Mouse (Mus musculus): Measurements from ENCODE around the gene Dus3l. TPM values are rescaled to one million over a fixed set of nuclear protein-coding genes. Genes with fewer than 3 reads are reported as not detected.

Dus3l gene
- polyA plus RNA-seq, 1 experiment from 2014 or later = 46.7 TPM

GRCm38 (mm10) chr17:56802065-56802464 lies 37.5 kb downstream of the Dus3l start:
- no peak for ATAC-seq (ENCODE audit: insufficient number of reproducible peaks, insufficient read depth, low FRiP score, low TSS enrichment, low read depth)

GRCm38 (mm10) chr17:56804952-56805351 lies 40.4 kb downstream of the Dus3l start:
- ATAC-seq (ENCODE audit: insufficient number of reproducible peaks, insufficient read depth, low FRiP score, low TSS enrichment, low read depth) = no peak

More at GRCm38 (mm10) chr17:56802065-56802464, 37.5 kb downstream of the Dus3l start:
- no peak overlapping the region for H3K9ac ChIP-seq (replicated peaks)
- H3K27ac ChIP-seq = no peak overlapping the region
- H3K27me3 ChIP-seq = no peaks in the 10 kb centered on the region
- peaks cover 6% of the 10 kb centered on the region; the same call in 1 of the 2 replicates for H3K36me3 ChIP-seq
- H3K4me3 ChIP-seq (replicated peaks) = no peak overlapping the region
- WGBS = 69% methylated on average over 8 of the region's 8 CpGs
- no peak overlapping the region for H3K4me2 ChIP-seq
- H3K4me1 ChIP-seq (replicated peaks) = no peaks in the 10 kb centered on the region
- no peaks in the 10 kb centered on the region for H3K9me3 ChIP-seq

GRCm38 (mm10) chr17:56805784-56806183 lies 41.2 kb downstream of the Dus3l start:
- H3K27me3 ChIP-seq = peaks cover 10% of the 10 kb centered on the region
- H3K4me3 ChIP-seq (replicated peaks) = no peak overlapping the region
- no peak overlapping the region for H3K4me2 ChIP-seq
- peak overlapping the region; percentile 27; the same call in 1 of the 2 replicates for H3K9ac ChIP-seq (replicated peaks)
- no peak for ATAC-seq (ENCODE audit: insufficient number of reproducible peaks, insufficient read depth, low FRiP score, low TSS enrichment, low read depth)
- H3K4me1 ChIP-seq (replicated peaks) = peaks cover 11% of the 10 kb centered on the region
- peaks cover 6% of the 10 kb centered on the region; the same call in 1 of the 2 replicates for H3K36me3 ChIP-seq
- 65% methylated on average over 1 of the region's 1 CpGs for WGBS
- no peak overlapping the region for H3K27ac ChIP-seq
- H3K9me3 ChIP-seq = no peaks in the 10 kb centered on the region

More at GRCm38 (mm10) chr17:56804952-56805351, 40.4 kb downstream of the Dus3l start:
- H3K27ac ChIP-seq = no peak overlapping the region
- H3K4me1 ChIP-seq (replicated peaks) = peaks cover 3% of the 10 kb centered on the region
- peaks cover 6% of the 10 kb centered on the region; the same call in 1 of the 2 replicates for H3K36me3 ChIP-seq
- no peak overlapping the region for H3K9ac ChIP-seq (replicated peaks)
- no peak overlapping the region for H3K4me3 ChIP-seq (replicated peaks)
- H3K4me2 ChIP-seq = no peak overlapping the region
- WGBS = 89% methylated on average over 5 of the region's 5 CpGs
- peaks cover 10% of the 10 kb centered on the region for H3K27me3 ChIP-seq
- H3K9me3 ChIP-seq = no peaks in the 10 kb centered on the region

DNA sequence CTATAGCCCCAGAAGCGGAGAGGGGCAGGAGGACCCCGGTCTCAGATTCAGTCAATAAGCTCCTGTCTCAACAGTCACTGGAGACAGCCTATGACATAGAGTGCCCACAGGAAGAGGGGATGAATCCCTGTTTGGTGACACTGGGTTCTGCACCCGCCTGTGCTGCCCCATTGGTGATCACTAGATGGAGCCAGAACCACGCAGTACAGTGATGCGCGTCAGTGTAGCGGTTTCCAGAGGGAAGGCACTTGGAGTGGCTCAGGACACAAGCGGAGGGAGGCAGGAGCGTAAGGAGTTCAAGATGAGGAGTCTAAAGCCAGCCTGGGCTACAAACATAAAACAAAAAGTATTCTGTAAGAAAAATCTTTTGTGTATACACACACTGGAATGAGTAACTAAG lies 44.0 kb downstream of the Dus3l start:
- peak; percentile 67 for ATAC-seq (ENCODE audit: insufficient number of reproducible peaks, insufficient read depth, low FRiP score, low TSS enrichment, low read depth)
- no peak overlapping the region for H3K4me3 ChIP-seq (replicated peaks)

DNA sequence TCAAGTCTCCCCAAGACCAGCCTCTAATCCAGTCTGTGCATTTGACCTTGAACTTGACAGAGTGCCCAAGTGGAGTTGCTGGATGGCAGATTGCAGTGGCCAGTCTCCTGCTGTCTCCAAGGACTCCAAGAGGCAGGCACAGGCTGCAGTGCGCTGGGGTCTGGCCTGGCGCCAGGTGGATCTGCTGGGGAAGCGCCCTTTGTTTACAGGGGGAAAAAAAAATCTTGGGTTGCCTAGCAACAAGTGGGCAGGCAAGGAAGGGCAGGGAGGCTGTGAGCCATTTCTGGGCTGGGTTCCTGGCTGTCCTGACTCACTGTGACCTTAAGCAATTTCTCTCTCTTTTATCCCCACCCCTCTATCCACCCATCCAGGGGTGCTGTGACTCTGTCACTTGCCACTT lies 45.7 kb downstream of the Dus3l start:
- H3K27ac ChIP-seq = no peak overlapping the region
- H3K27me3 ChIP-seq = peaks cover 10% of the 10 kb centered on the region
- ATAC-seq (ENCODE audit: insufficient number of reproducible peaks, insufficient read depth, low FRiP score, low TSS enrichment, low read depth) = no peak
- no peak overlapping the region for H3K4me3 ChIP-seq (replicated peaks)
- no peaks in the 10 kb centered on the region for H3K9me3 ChIP-seq
- H3K4me1 ChIP-seq (replicated peaks) = peaks cover 21% of the 10 kb centered on the region
- H3K36me3 ChIP-seq = no peaks in the 10 kb centered on the region
- H3K4me2 ChIP-seq = no peak overlapping the region
- H3K9ac ChIP-seq (replicated peaks) = no peak overlapping the region; the same call in 1 of the 2 replicates
- 2% methylated on average over 3 of the region's 3 CpGs for WGBS

More for the DNA sequence above, 44.0 kb downstream of the Dus3l start:
- Histone ChIP-seq H3K4me2 (no peak overlapping the region), H3K9ac (replicated peaks) (0 out of 2 replicates have a peak overlapping the region, but pooled peaks have one; percentile 12), H3K27ac (no peak overlapping the region), H3K27me3 (peaks cover 10% of the 10 kb centered on the region), H3K36me3 (no peaks in the 10 kb centered on the region), H3K4me1 (replicated peaks) (peaks cover 12% of the 10 kb centered on the region), H3K9me3 (no peaks in the 10 kb centered on the region)
- WGBS = 10% methylated on average over 9 of the region's 9 CpGs

- Histone ChIP-seq H3K36me3 (no peaks in the 10 kb centered on the region), H3K27ac (no peak overlapping the region), H3K4me2 (no peak overlapping the region), H3K27me3 (peaks cover 4% of the 10 kb centered on the region; the same call in 1 of the 2 replicates), H3K9me3 (no peaks in the 10 kb centered on the region), H3K4me1 (replicated peaks) (peaks cover 21% of the 10 kb centered on the region), H3K9ac (replicated peaks) (no peak overlapping the region), H3K4me3 (replicated peaks) (no peak overlapping the region)
- no peak for ATAC-seq (ENCODE audit: insufficient number of reproducible peaks, insufficient read depth, low FRiP score, low TSS enrichment, low read depth)
- WGBS = 21% methylated on average over 24 of the region's 24 CpGs
Observed at GRCm38 (mm10) chr17:56814316-56815056, 49.9 kb downstream of the Dus3l start.

DNA sequence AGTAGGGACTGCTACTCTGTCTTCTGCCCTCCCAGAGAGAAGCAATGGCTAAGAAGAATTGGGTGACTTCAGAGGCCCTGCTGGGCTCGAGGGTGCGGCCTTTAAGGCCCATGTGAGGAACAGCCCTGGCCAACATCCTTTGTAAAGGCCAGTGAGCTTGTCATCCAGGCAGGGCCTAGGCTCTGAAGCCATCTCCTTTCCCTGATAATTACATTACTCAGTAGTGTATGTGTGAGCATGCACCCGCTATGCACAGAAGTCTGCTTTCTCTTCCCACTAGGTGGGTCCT lies 50.4 kb downstream of the Dus3l start:
- no peak overlapping the region for H3K9ac ChIP-seq (replicated peaks)
- no peak for ATAC-seq (ENCODE audit: insufficient number of reproducible peaks, insufficient read depth, low FRiP score, low TSS enrichment, low read depth)
- H3K36me3 ChIP-seq = no peaks in the 10 kb centered on the region
- no peak overlapping the region for H3K4me2 ChIP-seq
- no peak overlapping the region for H3K27ac ChIP-seq
- H3K9me3 ChIP-seq = no peaks in the 10 kb centered on the region
- H3K4me1 ChIP-seq (replicated peaks) = peaks cover 18% of the 10 kb centered on the region
- 0 out of 2 replicates have a peak, but pooled peaks cover 7% of the 10 kb centered on the region for H3K27me3 ChIP-seq
- no peak overlapping the region for H3K4me3 ChIP-seq (replicated peaks)
- WGBS = 85% methylated on average over 3 of the region's 3 CpGs

DNA sequence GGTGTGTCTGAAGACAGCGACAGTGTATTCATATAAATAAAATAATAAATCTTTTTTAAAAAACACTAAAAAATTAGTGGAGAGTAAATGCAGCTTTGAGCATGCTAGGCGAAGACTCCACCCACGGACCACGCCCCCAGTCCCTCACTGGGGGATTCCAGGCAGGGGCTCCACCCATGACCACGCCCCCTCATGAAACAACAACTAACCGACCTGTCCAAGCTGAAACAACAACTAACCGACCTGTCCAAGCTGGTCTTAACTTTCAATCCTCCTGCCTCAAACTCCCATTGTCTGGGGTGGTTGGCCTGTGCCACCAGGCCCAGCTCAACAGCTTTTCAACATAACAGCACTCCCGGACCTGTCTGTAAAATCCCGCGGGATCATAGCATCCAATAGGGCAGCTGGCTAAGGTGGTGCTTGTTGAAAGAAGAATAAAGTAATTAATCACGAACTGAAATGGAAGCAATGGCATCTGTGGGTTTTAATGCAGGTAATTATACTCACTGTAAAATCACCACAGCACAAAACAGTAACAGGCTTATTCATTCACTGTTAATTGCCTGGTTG lies 53.6 kb downstream of the Dus3l start:
- Histone ChIP-seq H3K4me2 (peak overlapping the region; percentile 15), H3K4me3 (replicated peaks) (no peak overlapping the region; the same call in 1 of the 2 replicates), H3K4me1 (replicated peaks) (peaks cover 9% of the 10 kb centered on the region; the same call in 1 of the 2 replicates), H3K27me3 (0 out of 2 replicates have a peak, but pooled peaks cover 7% of the 10 kb centered on the region), H3K36me3 (no peaks in the 10 kb centered on the region), H3K9ac (replicated peaks) (no peak overlapping the region), H3K9me3 (no peaks in the 10 kb centered on the region), H3K27ac (no peak overlapping the region)
- no peak for ATAC-seq (ENCODE audit: insufficient number of reproducible peaks, insufficient read depth, low FRiP score, low TSS enrichment, low read depth)
- WGBS = 20% methylated on average over 11 of the region's 11 CpGs

- Histone ChIP-seq H3K9me3 (no peaks in the 10 kb centered on the region), H3K27ac (no peak overlapping the region), H3K9ac (replicated peaks) (0 out of 2 replicates have a peak overlapping the region, but pooled peaks have one; percentile 31), H3K4me3 (replicated peaks) (no peak overlapping the region), H3K4me1 (replicated peaks) (peaks cover 9% of the 10 kb centered on the region; the same call in 1 of the 2 replicates), H3K4me2 (no peak overlapping the region), H3K27me3 (0 out of 2 replicates have a peak, but pooled peaks cover 7% of the 10 kb centered on the region), H3K36me3 (no peaks in the 10 kb centered on the region)
- WGBS = 77% methylated on average over 6 of the region's 6 CpGs
- ATAC-seq (ENCODE audit: insufficient number of reproducible peaks, insufficient read depth, low FRiP score, low TSS enrichment, low read depth) = no peak
Observed at GRCm38 (mm10) chr17:56819032-56819545, 54.5 kb downstream of the Dus3l start.
